Mouse (Mus musculus) cerebellum, adult 18-20 months (tissue): Measurements from ENCODE around the gene Trp53rka.

Source experiments
- DNase-seq, 2 experiments: peaks; one replicate each; pipeline ENCODE4 v3.0.0; 2021

Trp53rka gene

GRCm38 (mm10) chr2:165484152-165484551, 9.0 kb downstream of the Trp53rka start:
- no peak for DNase-seq

- no peak for DNase-seq
These were observed 11.1 kb downstream of the Trp53rka start for GRCm38 (mm10) chr2:165482003-165482402.

GRCm38 (mm10) chr2:165475850-165476249, 17.3 kb downstream of the Trp53rka start:
- no peak for DNase-seq

GRCm38 (mm10) chr2:165475412-165475811, 17.7 kb downstream of the Trp53rka start:
- no peak for DNase-seq

GRCm38 (mm10) chr2:165473003-165473402, 20.1 kb downstream of the Trp53rka start, which contains the start of gene Slc13a3:
Slc13a3 (minus strand) TSS chr2:165473230.
- DNase-seq, result no peak

GRCm38 (mm10) chr2:165471943-165472342, 21.2 kb downstream of the Trp53rka start:
- no peak for DNase-seq

GRCm38 (mm10) chr2:165470167-165470566, 23.0 kb downstream of the Trp53rka start:
- no peak for DNase-seq

GRCm38 (mm10) chr2:165467824-165468452, 25.2 kb downstream of the Trp53rka start:
- DNase-seq, result no peak

GRCm38 (mm10) chr2:165459663-165460062, 33.5 kb downstream of the Trp53rka start:
- DNase-seq, result no peak

GRCm38 (mm10) chr2:165458189-165458588, 34.9 kb downstream of the Trp53rka start:
- no peak for DNase-seq

- no peak for DNase-seq
These were observed 36.4 kb downstream of the Trp53rka start for GRCm38 (mm10) chr2:165456710-165457109.

- DNase-seq, result no peak
These were observed 40.1 kb downstream of the Trp53rka start for GRCm38 (mm10) chr2:165452730-165453693.

- no peak for DNase-seq
These were observed 44.6 kb downstream of the Trp53rka start for GRCm38 (mm10) chr2:165448475-165448874.

- DNase-seq, result no peak
These were observed 48.3 kb downstream of the Trp53rka start for GRCm38 (mm10) chr2:165444861-165445260.

- DNase-seq, result no peak
These were observed 50.1 kb downstream of the Trp53rka start for GRCm38 (mm10) chr2:165442981-165443380.

- no peak for DNase-seq
These were observed 51.5 kb downstream of the Trp53rka start for GRCm38 (mm10) chr2:165441613-165442012.
